Mouse (Mus musculus) bone marrow, adult 2 months (tissue): ENCODE results near the gene Grm7. TPM values are rescaled to one million over a fixed set of nuclear protein-coding genes. Genes with fewer than 3 reads are reported as not detected.

Source experiments
- H3K27ac ChIP-seq: fragments of 200-500 bp; 2 replicates; pipeline ENCODE4 v1.5.1; 2012; ENCODE audit warnings: low read depth, mild to moderate bottlenecking, control low read depth, inconsistent platforms, low read length; ENCODE audit not compliant: control insufficient read depth, poor library complexity, insufficient read depth
- H3K4me1 ChIP-seq: fragments of 200-500 bp; 2 replicates; pipeline ENCODE4 v1.6.1; 2011; ENCODE audit warnings: low read length; ENCODE audit not compliant: control insufficient read depth, insufficient read depth
- H3K4me3 ChIP-seq: fragments of 200-500 bp; replicated peaks from 2 replicates; pipeline ENCODE3; 2011; ENCODE audit warnings: mild to moderate bottlenecking, low read depth, low read length, control low read depth; ENCODE audit not compliant: control insufficient read depth
- CTCF ChIP-seq: fragments of 200-500 bp; IDR thresholded peaks from 2 replicates; pipeline ENCODE4 v1.5.1; 2011; ENCODE audit warnings: low read length, control low read depth; ENCODE audit not compliant: control insufficient read depth, insufficient read depth
- POLR2A ChIP-seq: fragments of 200-500 bp; IDR thresholded peaks from 2 replicates; pipeline ENCODE4 v1.6.1; 2011; ENCODE audit warnings: low read depth, mild to moderate bottlenecking, control low read depth, low read length, borderline replicate concordance; ENCODE audit not compliant: control insufficient read depth
- WGBS: fragments of 180-500 bp; shearing (Covaris S2); methylation state at CpG from one replicate; pipeline ENCODE4 v1.1.7; 2018; 5-methylcytosine and 5-hydroxymethylcytosine counted together
- polyA plus RNA-seq: library from polyadenylated mRNA; stranded (reverse); fragments of >200 nt; gene quantifications from 2 replicates; pipeline ENCODE4 v1.2.4, GENCODE M21; 2011; ENCODE audit warnings: low replicate concordance; ENCODE audit not compliant: missing spikeins, insufficient read depth, insufficient read length

The Grm7 gene
- polyA plus RNA-seq, 1 experiment = not detected

DNA sequence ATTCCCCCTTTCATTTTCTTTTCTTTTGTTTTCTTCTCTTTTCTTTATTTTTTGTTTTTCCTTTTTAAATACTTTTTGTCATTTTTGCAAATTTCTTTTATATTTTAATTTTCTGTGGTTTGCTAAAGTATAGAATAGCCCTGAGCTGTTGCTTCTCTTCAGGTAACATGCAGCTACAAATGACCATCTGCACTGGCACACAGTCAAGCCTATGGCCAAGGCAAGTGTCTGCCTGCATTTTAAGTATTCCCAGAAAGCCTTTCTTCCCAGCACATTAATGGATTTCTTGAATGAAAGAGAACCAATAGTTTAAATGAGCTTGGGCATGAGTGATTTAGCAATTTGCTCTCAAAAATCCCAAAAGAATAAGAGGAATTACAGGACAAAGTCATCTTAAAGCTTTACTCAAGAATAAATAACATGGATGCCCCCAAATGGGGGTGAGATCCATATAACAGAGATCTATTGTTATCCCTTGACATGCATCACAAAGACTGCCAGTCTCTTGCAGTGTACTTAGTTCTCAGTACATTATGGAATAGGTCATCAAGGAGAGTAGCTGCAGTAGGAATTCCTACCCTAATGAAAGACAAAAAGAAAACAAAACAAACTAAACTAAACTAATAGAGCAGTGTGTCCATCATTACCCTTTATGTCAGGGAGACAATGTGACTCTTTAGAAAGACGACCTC is 865.5 kb downstream of the Grm7 start:
- Histone ChIP-seq H3K4me3 (no peak overlapping the region), H3K4me1 (no peaks in the 10 kb centered on the region), H3K27ac (no peak overlapping the region)
- WGBS = 86% methylated on average over 1 of the region's 1 CpGs
- TF ChIP-seq POLR2A (no peak), CTCF (no peak)

DNA sequence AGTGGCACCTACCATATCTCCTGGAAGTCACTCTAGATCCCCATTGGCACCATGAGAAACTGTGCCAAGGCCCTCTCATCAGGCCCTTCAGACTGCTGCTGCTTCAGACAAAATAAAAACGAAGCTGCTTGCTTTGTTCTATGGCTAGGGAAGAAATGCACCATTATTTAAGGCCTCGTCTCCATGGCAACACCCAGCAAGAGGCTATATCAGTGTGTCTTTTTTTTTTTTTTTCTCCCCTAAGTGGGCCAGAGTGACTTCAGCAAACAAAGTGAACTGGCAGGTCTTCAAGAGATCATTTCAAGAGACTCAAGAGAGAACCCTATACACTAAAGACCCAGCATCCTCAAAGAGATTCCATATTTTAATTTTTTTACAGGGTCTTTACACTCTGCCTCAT is 867.0 kb downstream of the Grm7 start:
- H3K27ac ChIP-seq = no peak overlapping the region
- no peaks in the 10 kb centered on the region for H3K4me1 ChIP-seq
- WGBS = 38% methylated on average over 2 of the region's 2 CpGs
- H3K4me3 ChIP-seq = no peak overlapping the region
- TF ChIP-seq CTCF = no peak
- no peak for TF ChIP-seq POLR2A

DNA sequence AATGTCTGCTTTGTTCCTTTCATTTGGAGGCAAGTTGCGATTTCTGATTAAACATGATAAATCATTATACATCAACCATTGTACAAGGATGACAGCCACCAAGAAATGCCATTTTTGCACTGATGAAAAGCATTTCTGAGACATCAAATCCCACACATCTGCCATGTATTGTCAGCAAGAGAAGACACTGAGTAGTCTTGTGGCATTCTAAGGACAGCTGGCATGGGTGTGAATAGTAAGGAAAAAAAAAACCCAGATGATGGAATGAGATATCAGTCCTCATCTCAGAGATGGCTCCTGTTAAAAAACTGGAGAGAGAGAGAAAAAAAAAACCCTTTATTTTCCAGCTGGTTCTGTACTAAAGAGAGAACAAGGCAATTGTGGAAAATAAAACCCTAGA is 875.8 kb downstream of the Grm7 start:
- TF ChIP-seq CTCF (no peak), POLR2A (no peak)
- H3K4me1 ChIP-seq = no peaks in the 10 kb centered on the region
- H3K27ac ChIP-seq = no peak overlapping the region
- WGBS = 67% methylated on average over 1 of the region's 1 CpGs
- no peak overlapping the region for H3K4me3 ChIP-seq

DNA sequence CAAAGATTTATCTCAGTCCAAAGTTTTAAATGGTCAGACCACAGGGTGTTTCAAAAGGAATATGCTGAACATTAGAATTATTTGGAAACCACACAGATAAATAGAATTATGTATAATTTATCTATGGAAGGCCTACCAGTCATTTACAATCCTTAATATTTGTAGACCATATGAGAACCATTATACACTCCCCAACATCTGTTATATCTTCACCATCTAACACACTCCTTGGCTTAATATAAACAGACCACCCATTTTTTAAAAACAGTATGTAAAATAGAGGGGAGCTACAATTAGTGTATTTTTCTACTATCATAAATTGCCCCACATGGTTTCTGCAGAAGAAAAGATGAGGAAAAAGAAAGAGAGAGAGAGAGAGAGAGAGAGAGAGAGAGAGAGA is 876.7 kb downstream of the Grm7 start:
- H3K4me1 ChIP-seq = no peaks in the 10 kb centered on the region
- H3K27ac ChIP-seq = no peak overlapping the region
- TF ChIP-seq POLR2A (no peak), CTCF (no peak)
- no peak overlapping the region for H3K4me3 ChIP-seq

DNA sequence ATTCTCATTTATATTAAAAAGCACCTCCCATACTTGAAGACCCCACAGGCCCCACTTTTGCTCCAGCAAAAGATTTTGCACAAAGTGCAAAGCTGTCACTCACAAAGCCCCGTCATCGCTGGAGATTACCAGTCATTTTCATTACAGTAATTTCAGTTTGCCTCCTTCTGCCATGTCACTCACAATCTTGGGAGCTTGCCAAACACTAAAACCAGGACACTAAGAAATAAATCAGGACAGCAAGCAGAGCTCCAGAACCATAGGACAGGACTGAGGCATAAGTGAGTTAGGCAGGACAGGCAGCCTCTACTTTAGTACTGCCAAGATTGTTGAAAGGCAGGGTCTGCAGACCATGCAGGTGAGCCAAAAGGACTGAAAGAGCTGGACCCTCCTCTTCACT is 884.6 kb downstream of the Grm7 start:
- no peaks in the 10 kb centered on the region for H3K4me1 ChIP-seq
- H3K27ac ChIP-seq = no peak overlapping the region
- WGBS = 81% methylated on average over 2 of the region's 2 CpGs
- TF ChIP-seq POLR2A (no peak), CTCF (no peak)
- no peak overlapping the region for H3K4me3 ChIP-seq

DNA sequence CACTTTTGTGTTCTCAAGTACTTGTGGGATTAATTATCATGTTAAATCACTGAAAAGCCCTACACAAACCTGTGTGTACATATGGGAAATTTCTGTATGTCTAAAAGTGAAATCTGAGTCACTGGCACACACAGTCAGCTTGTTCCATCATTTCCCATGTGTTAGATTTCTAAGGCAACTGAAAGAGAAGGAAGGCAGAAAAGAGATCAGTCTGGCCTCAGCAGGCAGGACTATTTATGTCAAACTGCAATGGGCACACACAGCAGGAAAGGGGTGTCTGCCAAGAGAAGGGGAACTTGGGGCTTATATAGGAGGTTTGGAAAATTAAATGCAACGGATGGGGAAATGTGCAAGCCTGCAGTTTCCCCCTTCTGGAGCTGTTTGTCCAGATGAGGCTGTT is 913.2 kb downstream of the Grm7 start:
- Histone ChIP-seq H3K4me1 (no peaks in the 10 kb centered on the region), H3K4me3 (no peak overlapping the region), H3K27ac (no peak overlapping the region)
- WGBS = 52% methylated on average over 1 of the region's 1 CpGs
- TF ChIP-seq CTCF (no peak), POLR2A (no peak)

DNA sequence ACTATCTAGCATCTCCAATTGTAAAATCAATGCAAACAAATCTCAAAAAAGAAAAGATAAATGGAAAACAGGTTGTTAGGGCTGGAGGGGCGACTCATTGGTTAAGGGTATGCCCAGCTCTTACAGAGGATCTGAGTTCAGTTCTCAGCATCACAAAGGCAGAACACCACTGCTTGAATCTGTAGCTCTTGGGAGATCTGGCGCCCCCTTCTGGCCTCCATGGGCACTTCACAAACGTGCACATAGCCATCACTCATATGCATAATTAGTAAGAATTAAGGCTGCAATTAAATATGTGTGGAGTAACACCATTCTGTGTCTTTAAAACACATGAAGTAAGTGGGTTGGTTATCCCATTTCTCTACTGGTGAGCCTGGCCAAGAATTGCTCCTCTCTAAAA is 914.1 kb downstream of the Grm7 start:
- H3K27ac ChIP-seq = no peak overlapping the region
- H3K4me1 ChIP-seq = no peaks in the 10 kb centered on the region
- no peak overlapping the region for H3K4me3 ChIP-seq
- TF ChIP-seq CTCF (no peak), POLR2A (no peak)
- WGBS = 52% methylated on average over 3 of the region's 3 CpGs

DNA sequence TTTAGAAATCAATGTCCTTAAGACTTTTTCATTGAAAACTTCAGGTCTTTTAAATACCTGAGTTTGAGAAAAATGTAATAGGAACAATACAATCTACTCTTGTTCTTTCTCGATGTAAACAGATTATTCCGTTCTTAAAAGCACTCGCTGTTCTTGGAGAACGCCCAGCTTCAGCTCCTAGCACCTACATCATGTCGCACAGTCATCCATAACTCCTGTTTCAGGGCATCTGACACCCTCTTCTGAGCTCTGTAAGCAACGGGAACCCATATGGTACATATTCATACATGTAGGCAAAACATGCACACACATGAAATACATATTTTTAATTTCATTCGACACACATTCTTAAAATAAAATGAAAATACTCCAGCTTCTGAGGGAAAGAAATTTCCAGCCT is 916.0 kb downstream of the Grm7 start:
- H3K4me3 ChIP-seq = no peak overlapping the region
- 79% methylated on average over 7 of the region's 7 CpGs for WGBS
- no peaks in the 10 kb centered on the region for H3K4me1 ChIP-seq
- H3K27ac ChIP-seq = no peak overlapping the region
- TF ChIP-seq CTCF (no peak), POLR2A (no peak)

DNA sequence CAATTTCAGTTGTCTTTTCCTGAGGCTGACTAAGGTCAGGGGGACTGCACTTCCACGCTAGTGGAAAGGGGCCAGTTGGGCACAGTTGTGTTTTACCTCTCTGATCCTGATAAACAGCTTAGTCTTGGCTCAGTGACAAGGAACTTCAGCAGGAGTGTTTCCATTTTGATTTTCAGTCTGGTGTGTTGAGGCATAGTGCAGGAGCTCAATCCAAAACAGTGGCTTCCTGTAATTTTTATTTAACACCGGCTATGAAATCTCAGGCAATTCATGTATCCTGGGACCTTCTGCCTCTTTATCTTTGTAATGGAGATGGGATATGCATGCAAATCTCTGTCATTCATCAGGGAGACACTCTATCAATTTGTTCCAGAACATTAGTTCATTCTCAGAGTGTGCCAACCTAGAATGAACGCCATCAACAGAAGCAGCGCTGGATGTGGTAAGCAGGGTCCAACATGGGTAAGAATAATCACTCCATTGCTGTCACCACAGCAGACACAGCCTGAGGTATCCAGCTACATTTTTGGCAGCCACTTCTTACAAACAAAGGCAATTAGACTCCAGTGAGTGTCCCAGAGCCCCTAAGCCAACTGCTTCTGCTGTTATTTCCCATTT is 926.2 kb downstream of the Grm7 start:
- Histone ChIP-seq H3K27ac (no peak overlapping the region), H3K4me1 (no peaks in the 10 kb centered on the region), H3K4me3 (no peak overlapping the region)
- no peak for TF ChIP-seq CTCF
- TF ChIP-seq POLR2A = no peak
- 71% methylated on average over 4 of the region's 4 CpGs for WGBS
